Mouse (Mus musculus) limb, embryonic 14.5 days (tissue): ENCODE measurements around the gene Ift46. TPM values are rescaled to one million over a fixed set of nuclear protein-coding genes. Genes with fewer than 3 reads are reported as not detected.
"Not testable (repeated sequence)": the region's sequence is repeated elsewhere in the genome, so short reads cannot be mapped to it uniquely, and the experiment has no call there.

Source experiments
- ATAC-seq: fragments of 200-750 bp; cut with Nextera tagmentation; 2 replicates; pipeline ENCODE4 v1.8.0; 2017; ENCODE audit warnings: low read depth, moderate number of reproducible peaks, moderate TSS enrichment; ENCODE audit not compliant: low FRiP score
- DNase-seq: peaks from one replicate; pipeline ENCODE4 v3.0.0-alpha.2; 2015; ENCODE audit warnings: low spot score
- H3K27ac ChIP-seq: fragments of 300-500 bp; sonication (generic); replicated peaks from 2 replicates; pipeline ENCODE4 v1.5.1; 2014; ENCODE audit warnings: low read depth, mild to moderate bottlenecking, low read length, moderate library complexity, mixed read lengths
- H3K27me3 ChIP-seq: fragments of 300-500 bp; sonication (generic); 2 replicates; pipeline ENCODE4 v1.6.1; 2014; ENCODE audit warnings: low read length, mixed read lengths; ENCODE audit not compliant: control insufficient read depth, insufficient read depth
- H3K36me3 ChIP-seq: fragments of 300-500 bp; sonication (generic); 2 replicates; pipeline ENCODE4 v1.6.1; 2014; ENCODE audit warnings: mild to moderate bottlenecking, low read length, moderate library complexity, mixed read lengths; ENCODE audit not compliant: control insufficient read depth, insufficient read depth
- H3K4me1 ChIP-seq: fragments of 300-500 bp; sonication (generic); 2 replicates; pipeline ENCODE4 v1.6.1; 2014; ENCODE audit warnings: antibody characterized with exemption, low read length, mixed read lengths; ENCODE audit not compliant: control insufficient read depth, insufficient read depth
- H3K4me2 ChIP-seq: fragments of 300-500 bp; sonication (generic); replicated peaks from 2 replicates; pipeline ENCODE4 v1.6.1; 2014; ENCODE audit warnings: low read depth, mild to moderate bottlenecking, low read length, moderate library complexity; ENCODE audit not compliant: severe bottlenecking
- H3K4me3 ChIP-seq: fragments of 300-500 bp; sonication (generic); replicated peaks from 2 replicates; pipeline ENCODE4 v1.5.1; 2014; ENCODE audit warnings: low read length
- H3K9ac ChIP-seq: fragments of 300-500 bp; sonication (generic); 2 replicates; pipeline ENCODE4 v1.6.1; 2014; ENCODE audit warnings: mild to moderate bottlenecking, low read depth, low read length, moderate library complexity; ENCODE audit not compliant: severe bottlenecking
- H3K9me3 ChIP-seq: fragments of 300-500 bp; sonication (generic); 2 replicates; pipeline ENCODE4 v1.6.1; 2016; ENCODE audit warnings: low read length; ENCODE audit not compliant: control insufficient read depth
- POLR2A ChIP-seq: fragments of 200-500 bp; IDR thresholded peaks from 2 replicates; pipeline ENCODE4 v1.8.0; 2012; ENCODE audit warnings: inconsistent platforms, mild to moderate bottlenecking, moderate library complexity, borderline replicate concordance; ENCODE audit not compliant: insufficient read depth, insufficient read length; ENCODE audit errors: extremely low read depth
- WGBS: fragments of 180-500 bp; shearing (Covaris S2); extraction: QIAGEN DNeasy Blood & Tissue Kit; methylation state at CpG from one replicate; pipeline ENCODE4 v1.1.7; 2014; 5-methylcytosine and 5-hydroxymethylcytosine counted together
- polyA plus RNA-seq, 2 experiments: library from polyadenylated mRNA; depleted of rRNA in 1 of 2; stranded (reverse) in 1 of 2; unstranded in 1 of 2; fragments of >200 nt; fragmentation: Nextera tagmentation in 1 of 2; extraction: Ambion mirVana in 1 of 2; gene quantifications; 2 replicates each; pipeline versions ENCODE4 v1.2.1 to v1.2.3; 2012 to 2014

The Ift46 gene
- polyA plus RNA-seq, 2 experiments = 109 to 123 TPM

GRCm38 (mm10) chr9:44748473-44748872, 19.2 kb upstream of the Ift46 start:
- Histone ChIP-seq H3K36me3 (peaks cover 97% of the 10 kb centered on the region), H3K9me3 (no peaks in the 10 kb centered on the region), H3K9ac (no peak overlapping the region), H3K4me3 (no peak overlapping the region), H3K4me1 (no peaks in the 10 kb centered on the region), H3K27me3 (no peaks in the 10 kb centered on the region), H3K27ac (no peak overlapping the region), H3K4me2 (no peak overlapping the region)
- WGBS = 85% methylated on average over 7 of the region's 7 CpGs
- no peak for TF ChIP-seq POLR2A
- DNase-seq (peak; percentile 49), ATAC-seq (no peak)

GRCm38 (mm10) chr9:44760873-44761272, 6.8 kb upstream of the Ift46 start:
- no peak for TF ChIP-seq POLR2A
- H3K4me2 ChIP-seq = no peak overlapping the region
- DNase-seq (no peak), ATAC-seq (no peak)
- H3K36me3 ChIP-seq = peaks cover 44% of the 10 kb centered on the region
- H3K27me3 ChIP-seq = no peaks in the 10 kb centered on the region
- WGBS = 82% methylated on average over 2 of the region's 2 CpGs
- no peak overlapping the region for H3K4me3 ChIP-seq
- peaks cover 7% of the 10 kb centered on the region; the same call in 1 of the 2 replicates for H3K4me1 ChIP-seq
- H3K27ac ChIP-seq = no peak overlapping the region
- H3K9me3 ChIP-seq = no peaks in the 10 kb centered on the region
- H3K9ac ChIP-seq = no peak overlapping the region

- 39% methylated on average over 7 of the region's 9 CpGs for WGBS
- peak overlapping the region; percentile 79; the same call in 1 of the 2 replicates for H3K4me2 ChIP-seq
- not testable (repeated sequence) for ATAC-seq, H3K27ac ChIP-seq, DNase-seq, H3K36me3 ChIP-seq, H3K9ac ChIP-seq, H3K27me3 ChIP-seq, H3K9me3 ChIP-seq
- H3K4me1 ChIP-seq = peaks cover 11% of the 10 kb centered on the region
- H3K4me3 ChIP-seq = peak overlapping the region; percentile 96
Measured at GRCm38 (mm10) chr9:44768029-44768394, 304 bp downstream of the Ift46 start.

GRCm38 (mm10) chr9:44771376-44771775, 3.7 kb downstream of the Ift46 start:
- Histone ChIP-seq H3K36me3 (peaks cover 13% of the 10 kb centered on the region), H3K27me3 (no peaks in the 10 kb centered on the region), H3K4me3 (no peak overlapping the region), H3K4me1 (peaks cover 1% of the 10 kb centered on the region), H3K9ac (no peak overlapping the region), H3K9me3 (no peaks in the 10 kb centered on the region), H3K4me2 (no peak overlapping the region), H3K27ac (no peak overlapping the region)
- DNase-seq = no peak
- TF ChIP-seq POLR2A = no peak
- 89% methylated on average over 5 of the region's 5 CpGs for WGBS
- no peak for ATAC-seq

- Histone ChIP-seq H3K9me3 (no peaks in the 10 kb centered on the region), H3K27ac (no peak overlapping the region), H3K27me3 (no peaks in the 10 kb centered on the region), H3K4me1 (no peaks in the 10 kb centered on the region), H3K4me2 (no peak overlapping the region), H3K36me3 (peaks cover 23% of the 10 kb centered on the region), H3K9ac (no peak overlapping the region), H3K4me3 (no peak overlapping the region)
- ATAC-seq (no peak), DNase-seq (no peak)
- WGBS = 29% methylated on average over 5 of the region's 5 CpGs
- TF ChIP-seq POLR2A = no peak
Measured at GRCm38 (mm10) chr9:44772392-44772749, 4.7 kb downstream of the Ift46 start.

- Histone ChIP-seq H3K27me3 (no peaks in the 10 kb centered on the region), H3K4me3 (peak overlapping the region; percentile 83), H3K36me3 (peaks cover 23% of the 10 kb centered on the region), H3K4me2 (peak overlapping the region; percentile 81), H3K9me3 (no peaks in the 10 kb centered on the region), H3K27ac (peak overlapping the region; percentile 90), H3K9ac (peak overlapping the region; percentile 93), H3K4me1 (no peaks in the 10 kb centered on the region)
- under 1% methylated on average over 41 of the region's 41 CpGs for WGBS
- ATAC-seq = peak; percentile 98
- DNase-seq = peak; percentile 98
- no peak for TF ChIP-seq POLR2A
Measured at GRCm38 (mm10) chr9:44772750-44773651, 5.3 kb downstream of the Ift46 start.
